In genomic region chr11:5099576-5100183, GRCm38 (mm10) we compare ENCODE assay signal across 8 mouse cellular contexts. TPM values are rescaled to one million over a fixed set of nuclear protein-coding genes. Genes with fewer than 3 reads are reported as not detected.
DNase-seq lines count a peak whose midpoint lies in the region; ATAC-seq and TF ChIP-seq lines count a peak whose summit lies in the region.

No protein-coding gene starts in this region.

- H3K9ac ChIP-seq in forebrain, embryonic 13.5 days = peak overlapping the region; percentile 99
- H3K9ac ChIP-seq in liver, postnatal 0 days (replicated peaks) = peak overlapping the region; percentile 95
- H3K9ac ChIP-seq in neural tube, embryonic 13.5 days = peak overlapping the region; percentile 99

- no peak for TF ChIP-seq CTCF in E14TG2a.4 (conservative IDR thresholded peaks at IDR 0.05; ENCODE audit: low read length)
- TF ChIP-seq CTCF in liver, postnatal 0 days (IDR thresholded peaks at IDR 0.05; ENCODE audit: low read depth) = no peak

- DNase-seq in c-Kit-positive CD71-positive TER-119-positive erythroid progenitor cells, embryonic 14.5 days (ENCODE audit: low spot score) = peak; percentile 83
- DNase-seq in heart, postnatal 14 days = peak; percentile 82 to 84
- DNase-seq in layer of hippocampus, adult 11-12 months (ENCODE audit: low spot score) = peak; percentile 85
- DNase-seq in liver, postnatal 0 days = peak; percentile 89
- DNase-seq in telencephalon, adult 2 months (ENCODE audit: low read depth, low spot score) = peak; percentile 57

- peaks cover 52% of the 10 kb centered on the region for H3K4me1 ChIP-seq in E14TG2a.4 (replicated peaks; ENCODE audit: low read depth, low read length)
- H3K4me1 ChIP-seq in forebrain, embryonic 13.5 days = peaks cover 36% of the 10 kb centered on the region
- peaks cover 20% of the 10 kb centered on the region for H3K4me1 ChIP-seq in liver, postnatal 0 days (ENCODE audit: insufficient read depth)
- peaks cover 42% of the 10 kb centered on the region for H3K4me1 ChIP-seq in neural tube, embryonic 13.5 days (replicated peaks)

- peak overlapping the region; percentile 96 for H3K27ac ChIP-seq in forebrain, embryonic 13.5 days
- H3K27ac ChIP-seq in liver, postnatal 0 days (ENCODE audit: low read depth) = peak overlapping the region; percentile 97
- H3K27ac ChIP-seq in neural tube, embryonic 13.5 days (replicated peaks) = peak overlapping the region; percentile 99

- TF ChIP-seq EP300 in liver, postnatal 0 days (IDR thresholded peaks at IDR 0.05; ENCODE audit: low read depth) = no peak

- H3K9me3 ChIP-seq in E14TG2a.4 (ENCODE audit: low read length) = no peaks in the 10 kb centered on the region
- H3K9me3 ChIP-seq in forebrain, embryonic 13.5 days (replicated peaks) = no peaks in the 10 kb centered on the region
- H3K9me3 ChIP-seq in liver, postnatal 0 days (ENCODE audit: low read length) = no peaks in the 10 kb centered on the region
- no peaks in the 10 kb centered on the region for H3K9me3 ChIP-seq in neural tube, embryonic 13.5 days

- peaks cover 38% of the 10 kb centered on the region for H3K36me3 ChIP-seq in E14TG2a.4 (ENCODE audit: insufficient read depth, low read length)
- H3K36me3 ChIP-seq in forebrain, embryonic 13.5 days (ENCODE audit: poor library complexity, severe bottlenecking) = peaks cover 10% of the 10 kb centered on the region; the same call in 1 of the 2 replicates
- H3K36me3 ChIP-seq in liver, postnatal 0 days (replicated peaks; ENCODE audit: insufficient read depth, low read length) = 0 out of 2 replicates have a peak, but pooled peaks cover 9% of the 10 kb centered on the region
- peaks cover 17% of the 10 kb centered on the region for H3K36me3 ChIP-seq in neural tube, embryonic 13.5 days

- no peaks in the 10 kb centered on the region for H3K27me3 ChIP-seq in E14TG2a.4 (ENCODE audit: insufficient read depth, low read length)
- no peaks in the 10 kb centered on the region for H3K27me3 ChIP-seq in forebrain, embryonic 13.5 days
- no peaks in the 10 kb centered on the region for H3K27me3 ChIP-seq in liver, postnatal 0 days (ENCODE audit: insufficient read depth, low read length)
- H3K27me3 ChIP-seq in neural tube, embryonic 13.5 days = no peaks in the 10 kb centered on the region

- peak overlapping the region; percentile 85 for H3K4me2 ChIP-seq in forebrain, embryonic 13.5 days
- peak overlapping the region; percentile 91 for H3K4me2 ChIP-seq in liver, postnatal 0 days (ENCODE audit: low read depth, low read length)
- peak overlapping the region; percentile 86 for H3K4me2 ChIP-seq in neural tube, embryonic 13.5 days

- H3K4me3 ChIP-seq in E14TG2a.4 (replicated peaks; ENCODE audit: low read length) = peak overlapping the region; percentile 98
- H3K4me3 ChIP-seq in forebrain, embryonic 13.5 days = peak overlapping the region; percentile 99
- peak overlapping the region; percentile 92 for H3K4me3 ChIP-seq in liver, postnatal 0 days (ENCODE audit: low read depth, low read length)
- peak overlapping the region; percentile 100 for H3K4me3 ChIP-seq in neural tube, embryonic 13.5 days

- intact Hi-C loops in heart, postnatal 14 days (cut with DNase I) = no loop called here

- ATAC-seq in forebrain, embryonic 13.5 days = peak; percentile 72
- ATAC-seq in liver, postnatal 0 days = peak; percentile 57
- ATAC-seq in neural tube, embryonic 13.5 days (ENCODE audit: low read depth) = peak; percentile 81

- under 1% methylated on average over 31 of the region's 31 CpGs for WGBS in forebrain, embryonic 13.5 days
- WGBS in liver, postnatal 0 days (ENCODE audit: insufficient replicate concordance) = 0% methylated on average over 30 of the region's 31 CpGs
- under 1% methylated on average over 31 of the region's 31 CpGs for WGBS in neural tube, embryonic 13.5 days

RNA-seq across cellular contexts. Expression of gene Ewsr1, which starts 0.6 kb away (rescaled TPM):
- polyA plus RNA-seq in forebrain, embryonic 13.5 days (2015; fragmentation: Nextera tagmentation; extraction: Ambion mirVana) = 808 and 853 TPM in 2 replicates
- total RNA-seq in heart, postnatal 14 days (2021) = 100 to 1,000 TPM; 119 to 131 TPM
- 146 and 157 TPM in 2 replicates for polyA plus RNA-seq in liver, postnatal 0 days (2015; fragmentation: Nextera tagmentation; extraction: Ambion mirVana)
- 624 and 700 TPM in 2 replicates for polyA plus RNA-seq in neural tube, embryonic 13.5 days (2015; fragmentation: Nextera tagmentation; extraction: Ambion mirVana)

RNA-seq across cellular contexts. Expression of gene Rhbdd3, which starts 1.0 kb away (rescaled TPM):
- 25.8 and 26.3 TPM in 2 replicates for polyA plus RNA-seq in forebrain, embryonic 13.5 days (2015; fragmentation: Nextera tagmentation; extraction: Ambion mirVana)
- 10 to 100 TPM; 18.7 to 20.5 TPM for total RNA-seq in heart, postnatal 14 days (2021)
- polyA plus RNA-seq in liver, postnatal 0 days (2015; fragmentation: Nextera tagmentation; extraction: Ambion mirVana) = 14.4 and 14.9 TPM in 2 replicates
- 26.2 and 32.7 TPM in 2 replicates for polyA plus RNA-seq in neural tube, embryonic 13.5 days (2015; fragmentation: Nextera tagmentation; extraction: Ambion mirVana)

RNA-seq across cellular contexts. Expression of gene Gas2l1, which starts 34.6 kb away (rescaled TPM):
- 13.2 and 15.2 TPM in 2 replicates for polyA plus RNA-seq in forebrain, embryonic 13.5 days (2015; fragmentation: Nextera tagmentation; extraction: Ambion mirVana)
- total RNA-seq in heart, postnatal 14 days (2021) = 10 to 100 TPM; 17.8 to 18.7 TPM
- 14.9 TPM in 2 replicates for polyA plus RNA-seq in liver, postnatal 0 days (2015; fragmentation: Nextera tagmentation; extraction: Ambion mirVana)
- polyA plus RNA-seq in neural tube, embryonic 13.5 days (2015; fragmentation: Nextera tagmentation; extraction: Ambion mirVana) = 25.2 and 26.3 TPM in 2 replicates

RNA-seq across cellular contexts. Expression of gene Rasl10a, which starts 41.8 kb away (rescaled TPM):
- 0.43 TPM in 1 of 2 replicates, not detected in the other for polyA plus RNA-seq in forebrain, embryonic 13.5 days (2015; fragmentation: Nextera tagmentation; extraction: Ambion mirVana)
- 1 to 10 TPM; 3.7 to 4.4 TPM for total RNA-seq in heart, postnatal 14 days (2021)
- 0.58 and 0.66 TPM in 2 replicates for polyA plus RNA-seq in liver, postnatal 0 days (2015; fragmentation: Nextera tagmentation; extraction: Ambion mirVana)
- 0.64 and 0.99 TPM in 2 replicates for polyA plus RNA-seq in neural tube, embryonic 13.5 days (2015; fragmentation: Nextera tagmentation; extraction: Ambion mirVana)

RNA-seq across cellular contexts. Expression of gene Emid1, which starts 52.4 kb away (rescaled TPM):
- 14.9 and 18.8 TPM in 2 replicates for polyA plus RNA-seq in forebrain, embryonic 13.5 days (2015; fragmentation: Nextera tagmentation; extraction: Ambion mirVana)
- 1 to 10 TPM; 4.1 to 4.6 TPM for total RNA-seq in heart, postnatal 14 days (2021)
- 4.0 and 4.8 TPM in 2 replicates for polyA plus RNA-seq in liver, postnatal 0 days (2015; fragmentation: Nextera tagmentation; extraction: Ambion mirVana)
- polyA plus RNA-seq in neural tube, embryonic 13.5 days (2015; fragmentation: Nextera tagmentation; extraction: Ambion mirVana) = 16.5 and 18.9 TPM in 2 replicates

Comparison
In these comparisons a context has a peak if more than half of its experiments do, and no peak if none do; other contexts are left out.
1. Peak in every context shown above with its lines: DNase-seq, ATAC-seq, H3K4me3 ChIP-seq and H3K27ac ChIP-seq.